Mouse (Mus musculus) lung, postnatal 0 days (tissue): ENCODE data around the gene Mdm4.

ENCODE experiments used
- CTCF ChIP-seq: IDR thresholded peaks from 2 replicates; pipeline ENCODE4 v1.5.1; 2016; ENCODE audit warnings: antibody characterized with exemption, mild to moderate bottlenecking
- EP300 ChIP-seq: IDR thresholded peaks from 2 replicates; pipeline ENCODE4 v1.6.1; 2016; ENCODE audit warnings: antibody characterized with exemption, mild to moderate bottlenecking, control low read depth

- TF ChIP-seq CTCF, result no peak
- no peak for TF ChIP-seq EP300
These were observed 65.7 kb downstream of the Mdm4 start for GRCm38 (mm10) chr1:132964691-132965090.
